Comparison of ENCODE assay signal across 23 mouse cellular contexts in genomic region chr2:62842630-62843029, GRCm38 (mm10).
DNase-seq lines count a peak whose midpoint lies in the region; ATAC-seq and TF ChIP-seq lines count a peak whose summit lies in the region.
"Had no signal": no experiment of that assay in that cellular context is flagged by ENCODE, and none has a peak within 500 bp of the region (broad histone marks: within the 10 kb centered on the region; RNA-seq: fewer than 3 reads in every experiment).

No protein-coding gene starts in this region.

- H3K9ac ChIP-seq in forebrain, embryonic 14.5 days (ENCODE audit: low read length) = no peak overlapping the region
- H3K9ac ChIP-seq in forebrain, embryonic 12.5 days = no peak overlapping the region
- H3K9ac ChIP-seq in heart, embryonic 16.5 days (ENCODE audit: low read length) = no peak overlapping the region
- no peak overlapping the region for H3K9ac ChIP-seq in liver, adult 2 months (ENCODE audit: low read depth, low read length)
- H3K9ac ChIP-seq in liver, embryonic 11.5 days (ENCODE audit: low read depth, low read length) = no peak overlapping the region
- H3K9ac ChIP-seq: embryonic facial prominence, embryonic 13.5 days; hindbrain, embryonic 15.5 days; kidney, embryonic 15.5 days; neural tube, embryonic 15.5 days had no signal

- no peak overlapping the region for H3K4me2 ChIP-seq in forebrain, embryonic 14.5 days (ENCODE audit: low read length)
- H3K4me2 ChIP-seq in forebrain, embryonic 12.5 days = no peak overlapping the region
- H3K4me2 ChIP-seq in heart, embryonic 16.5 days (ENCODE audit: low read depth, low read length) = peak overlapping the region; percentile 24
- no peak overlapping the region for H3K4me2 ChIP-seq in liver, embryonic 11.5 days
- H3K4me2 ChIP-seq: embryonic facial prominence, embryonic 13.5 days; hindbrain, embryonic 15.5 days; kidney, embryonic 15.5 days; neural tube, embryonic 15.5 days had no signal

- H3K27me3 ChIP-seq in forebrain, embryonic 14.5 days (replicated peaks; ENCODE audit: control insufficient read depth, insufficient read depth, low read length) = no peaks in the 10 kb centered on the region
- no peaks in the 10 kb centered on the region for H3K27me3 ChIP-seq in forebrain, embryonic 12.5 days
- H3K27me3 ChIP-seq in heart, embryonic 16.5 days (ENCODE audit: control insufficient read depth, insufficient read depth, low read length) = no peaks in the 10 kb centered on the region
- H3K27me3 ChIP-seq in liver, adult 2 months (ENCODE audit: control insufficient read depth, insufficient read depth, low read length) = no peaks in the 10 kb centered on the region
- no peaks in the 10 kb centered on the region for H3K27me3 ChIP-seq in liver, embryonic 11.5 days (replicated peaks; ENCODE audit: control insufficient read depth, insufficient read depth, low read length)
- H3K27me3 ChIP-seq: embryonic facial prominence, embryonic 13.5 days; hindbrain, embryonic 15.5 days; kidney, embryonic 15.5 days; neural tube, embryonic 15.5 days had no signal

- ATAC-seq in forebrain, embryonic 14.5 days = peak; percentile 46; the same call in 1 of the 2 replicates
- no peak for ATAC-seq in forebrain, embryonic 12.5 days (ENCODE audit: low FRiP score)
- ATAC-seq in heart, embryonic 16.5 days (replicated peaks; ENCODE audit: extremely low read depth, insufficient read depth, low FRiP score) = peak; percentile 52; the same call in 1 of the 2 replicates
- no peak for ATAC-seq in liver, embryonic 11.5 days (replicated peaks; ENCODE audit: low FRiP score)
- ATAC-seq: intestine, postnatal 0 days had no signal

- intact Hi-C loops in heart, postnatal 36 days (cut with DNase I) = no loop called here

- H3K36me3 ChIP-seq in forebrain, embryonic 14.5 days (ENCODE audit: control insufficient read depth, insufficient read depth, low read length) = no peaks in the 10 kb centered on the region
- no peaks in the 10 kb centered on the region for H3K36me3 ChIP-seq in forebrain, embryonic 12.5 days (replicated peaks)
- H3K36me3 ChIP-seq in heart, embryonic 16.5 days (ENCODE audit: control insufficient read depth, insufficient read depth) = no peaks in the 10 kb centered on the region
- H3K36me3 ChIP-seq in liver, adult 2 months (ENCODE audit: control insufficient read depth, insufficient read depth, low read length) = no peaks in the 10 kb centered on the region
- H3K36me3 ChIP-seq in liver, embryonic 11.5 days (ENCODE audit: control insufficient read depth, insufficient read depth, low read length) = no peaks in the 10 kb centered on the region
- H3K36me3 ChIP-seq: embryonic facial prominence, embryonic 13.5 days; G1E; hindbrain, embryonic 15.5 days; kidney, embryonic 15.5 days; neural tube, embryonic 15.5 days had no signal

- DNase-seq in forebrain, embryonic 14.5 days (ENCODE audit: low spot score) = peak; percentile 53
- no peak for DNase-seq in heart, postnatal 36 days
- DNase-seq in liver, adult 2 months (ENCODE audit: extremely low read depth, low read depth, low spot score) = peak; percentile 24
- no peak for DNase-seq in liver, embryonic 11.5 days (ENCODE audit: low spot score)
- DNase-seq in frontal cortex, postnatal 36 days (ENCODE audit: low spot score in 2 of 2) = no peak
- DNase-seq: adrenal gland, postnatal 36 days; cerebellum, adult 8-10 months; gastrocnemius, postnatal 14 days; heart, postnatal 14 days; lung, postnatal 14 days; midbrain, embryonic 14.5 days; right cerebral cortex, postnatal 14 days; spleen, adult 18-20 months; thymus, postnatal 36 days had no signal

- TF ChIP-seq POLR2A in liver, adult 2 months (IDR thresholded peaks at IDR 0.05; ENCODE audit: extremely low read depth, insufficient read depth, low read length) = no peak

- no peak for TF ChIP-seq CTCF in liver, adult 2 months (IDR thresholded peaks at IDR 0.05; ENCODE audit: low read depth, low read length)

- no peaks in the 10 kb centered on the region for H3K9me3 ChIP-seq in forebrain, embryonic 14.5 days (replicated peaks; ENCODE audit: control insufficient read depth, low read length)
- H3K9me3 ChIP-seq in forebrain, embryonic 12.5 days = no peaks in the 10 kb centered on the region
- no peaks in the 10 kb centered on the region for H3K9me3 ChIP-seq in heart, embryonic 16.5 days (replicated peaks; ENCODE audit: control insufficient read depth, low read length)
- H3K9me3 ChIP-seq in liver, embryonic 11.5 days (ENCODE audit: control insufficient read depth, low read length) = no peaks in the 10 kb centered on the region
- H3K9me3 ChIP-seq: embryonic facial prominence, embryonic 13.5 days; G1E; hindbrain, embryonic 15.5 days; kidney, embryonic 15.5 days; neural tube, embryonic 15.5 days had no signal

- no peak overlapping the region for H3K27ac ChIP-seq in forebrain, embryonic 14.5 days (ENCODE audit: low read depth, low read length)
- no peak overlapping the region for H3K27ac ChIP-seq in forebrain, embryonic 12.5 days
- no peak overlapping the region for H3K27ac ChIP-seq in heart, embryonic 16.5 days (ENCODE audit: low read length)
- no peak overlapping the region for H3K27ac ChIP-seq in liver, adult 2 months (replicated peaks; ENCODE audit: insufficient read depth, low read depth, low read length)
- no peak overlapping the region for H3K27ac ChIP-seq in liver, embryonic 11.5 days (ENCODE audit: low read depth, low read length)
- H3K27ac ChIP-seq: embryonic facial prominence, embryonic 13.5 days; hindbrain, embryonic 15.5 days; kidney, embryonic 15.5 days; neural tube, embryonic 15.5 days had no signal

- no peak overlapping the region for H3K4me3 ChIP-seq in forebrain, embryonic 14.5 days (ENCODE audit: low read depth, low read length)
- H3K4me3 ChIP-seq in forebrain, embryonic 12.5 days (replicated peaks) = no peak overlapping the region
- no peak overlapping the region for H3K4me3 ChIP-seq in heart, embryonic 16.5 days (ENCODE audit: low read length)
- no peak overlapping the region for H3K4me3 ChIP-seq in liver, adult 2 months (ENCODE audit: insufficient read depth, low read depth, low read length)
- no peak overlapping the region for H3K4me3 ChIP-seq in liver, embryonic 11.5 days (ENCODE audit: low read depth, low read length)
- H3K4me3 ChIP-seq: embryonic facial prominence, embryonic 13.5 days; hindbrain, embryonic 15.5 days; kidney, embryonic 15.5 days; myocyte; neural tube, embryonic 15.5 days had no signal

- 73% methylated on average over 1 of the region's 1 CpGs for WGBS in forebrain, embryonic 14.5 days
- 86% methylated on average over 1 of the region's 1 CpGs for WGBS in forebrain, embryonic 12.5 days
- WGBS in heart, embryonic 16.5 days = 43% methylated on average over 1 of the region's 1 CpGs
- 69% methylated on average over 1 of the region's 1 CpGs for WGBS in liver, adult 2 months
- 80% methylated on average over 1 of the region's 1 CpGs for WGBS in liver, embryonic 11.5 days

- no peaks in the 10 kb centered on the region for H3K79me2 ChIP-seq in liver, adult 2 months (ENCODE audit: control insufficient read depth, insufficient read depth, low read length)

- H3K4me1 ChIP-seq in forebrain, embryonic 14.5 days (ENCODE audit: control insufficient read depth, insufficient read depth, low read length) = peaks cover 3% of the 10 kb centered on the region; the same call in 1 of the 2 replicates
- H3K4me1 ChIP-seq in forebrain, embryonic 12.5 days = no peaks in the 10 kb centered on the region
- peaks cover 5% of the 10 kb centered on the region; the same call in 1 of the 2 replicates for H3K4me1 ChIP-seq in heart, embryonic 16.5 days (ENCODE audit: control insufficient read depth, insufficient read depth, low read length)
- H3K4me1 ChIP-seq in liver, adult 2 months (ENCODE audit: control insufficient read depth, insufficient read depth, low read length) = no peaks in the 10 kb centered on the region
- no peaks in the 10 kb centered on the region for H3K4me1 ChIP-seq in liver, embryonic 11.5 days (replicated peaks; ENCODE audit: control insufficient read depth, insufficient read depth, low read length)
- H3K4me1 ChIP-seq: embryonic facial prominence, embryonic 13.5 days; hindbrain, embryonic 15.5 days; kidney, embryonic 15.5 days; neural tube, embryonic 15.5 days had no signal

Comparison
In these comparisons a context has a peak if more than half of its experiments do, and no peak if none do; other contexts are left out.
1. ATAC-seq: peak in forebrain, embryonic 14.5 days (single experiment) and heart, embryonic 16.5 days (single experiment); none in forebrain, embryonic 12.5 days (single experiment) and liver, embryonic 11.5 days (single experiment).
2. DNase-seq: peak in forebrain, embryonic 14.5 days (single experiment) and liver, adult 2 months (single experiment); none in heart, postnatal 36 days (0 of 2), liver, embryonic 11.5 days (single experiment) and frontal cortex, postnatal 36 days (0 of 2).